Mouse (Mus musculus) heart, postnatal 14 days (tissue): ENCODE data around the gene 2810408A11Rik. TPM values are rescaled to one million over a fixed set of nuclear protein-coding genes. Genes with fewer than 3 reads are reported as not detected.

Experiments used
- DNase-seq, 2 experiments: peaks; one replicate each; pipeline ENCODE4 v3.0.0; 2021 to 2022
- intact Hi-C: fragments of 180-260 bp; cut with DNase I; formaldehyde crosslinking; loops from one replicate; pipeline ENCODE4 v1.15.1; 2025
- total RNA-seq, 2 experiments: library from RNA; stranded (reverse); gene quantifications; 2 replicates each; pipeline ENCODE4 v1.2.3; 2021

Gene 2810408A11Rik
- total RNA-seq, 2 experiments from 2014 or later, result 0.95 to 1.1 TPM

DNA sequence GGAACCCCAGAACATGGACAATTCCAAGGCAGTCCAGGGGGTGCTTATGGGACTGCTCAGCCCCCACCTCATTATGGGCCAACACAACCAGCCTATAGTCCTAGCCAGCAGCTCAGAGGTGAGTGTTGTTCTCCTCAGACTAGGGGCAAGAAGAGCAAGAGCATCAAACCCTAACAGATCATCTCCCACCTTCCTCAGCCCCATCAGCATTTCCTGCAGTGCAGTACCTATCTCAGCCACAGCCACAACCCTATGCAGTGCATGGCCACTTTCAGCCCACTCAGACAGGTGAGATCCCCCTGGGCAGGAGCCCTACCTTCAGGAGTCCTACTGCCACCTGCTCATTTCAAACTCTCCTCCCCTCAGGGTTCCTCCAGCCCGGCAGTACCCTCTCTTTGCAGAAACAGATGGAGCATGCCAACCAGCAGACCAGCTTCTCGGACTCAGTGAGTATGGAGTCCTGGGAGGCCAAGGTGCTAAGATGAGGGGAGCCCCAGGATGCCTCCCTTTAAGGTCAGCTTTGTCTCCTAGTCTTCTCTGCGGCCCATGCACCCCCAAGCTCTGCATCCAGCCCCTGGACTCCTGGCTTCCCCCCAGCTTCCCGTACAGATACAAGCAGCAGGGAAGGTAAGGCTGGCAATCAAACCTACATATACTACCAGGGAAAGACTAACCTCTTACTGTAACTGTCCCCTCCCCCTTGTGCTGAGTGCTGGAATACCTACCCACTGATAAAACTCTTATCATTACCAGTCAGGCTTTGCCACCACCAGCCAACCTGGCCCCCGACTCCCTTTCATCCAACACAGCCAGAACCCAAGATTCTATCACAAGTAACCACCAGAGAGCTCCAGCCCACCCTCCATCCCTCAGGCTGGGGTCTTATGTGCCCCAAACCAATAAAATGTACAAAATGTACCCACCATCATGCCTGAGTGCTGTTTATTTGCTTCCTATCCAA is 15.2 kb upstream of the 2810408A11Rik start:
- no peak for DNase-seq
- intact Hi-C loops, result loop anchor here (10.0 kb wide), 1 partner anchor 811 kb away; no protein-coding TSS in a partner anchor

DNA sequence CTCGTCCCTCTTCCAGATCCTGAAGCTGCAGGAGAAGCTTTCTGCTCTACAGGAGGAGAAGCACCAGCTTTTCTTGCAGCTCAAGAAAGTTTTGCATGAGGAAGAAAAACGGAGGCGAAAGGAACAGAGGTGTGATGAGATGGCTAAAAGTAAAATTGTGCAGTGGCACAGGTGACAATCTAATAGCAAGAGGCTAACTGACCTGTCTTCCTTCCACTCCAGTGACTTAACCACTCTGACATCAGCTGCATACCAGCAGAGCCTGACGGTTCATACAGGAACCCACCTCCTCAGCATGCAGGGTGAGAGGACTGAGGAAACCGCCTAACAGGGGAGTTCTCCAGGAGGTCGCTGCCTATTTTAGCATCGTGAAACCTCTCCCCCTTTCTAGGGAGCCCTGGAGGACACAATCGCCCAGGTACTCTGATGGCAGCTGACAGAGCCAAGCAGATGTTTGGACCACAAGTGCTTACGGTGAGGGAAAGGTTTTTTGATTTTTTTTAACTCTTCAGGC is 14.2 kb upstream of the 2810408A11Rik start:
- DNase-seq, result no peak
- intact Hi-C loops, result loop anchor here (10.0 kb wide), 1 partner anchor 810 kb away; no protein-coding TSS in a partner anchor

DNA sequence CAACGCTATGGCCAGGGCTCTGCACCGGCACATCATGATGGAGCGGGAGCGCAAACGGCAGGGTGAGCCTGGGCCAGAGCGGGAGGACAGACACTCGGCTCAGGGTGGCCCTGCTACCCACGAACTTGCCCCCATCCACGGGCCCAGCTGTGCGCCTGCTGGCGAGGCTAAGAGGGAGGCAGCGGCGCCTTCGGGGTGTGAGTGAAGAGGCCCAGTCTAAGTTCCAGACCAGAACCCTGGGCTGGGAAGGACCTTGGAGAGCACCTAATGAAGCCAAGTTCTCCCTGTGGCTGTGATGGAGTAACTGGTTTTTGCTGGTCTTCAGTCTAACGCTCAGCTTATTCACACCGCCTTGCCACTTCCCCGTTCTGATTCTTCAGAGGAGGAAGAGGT is 13.6 kb upstream of the 2810408A11Rik start:
- no peak for DNase-seq
- intact Hi-C loops, result loop anchor here (10.0 kb wide), 1 partner anchor 810 kb away; no protein-coding TSS in a partner anchor

DNA sequence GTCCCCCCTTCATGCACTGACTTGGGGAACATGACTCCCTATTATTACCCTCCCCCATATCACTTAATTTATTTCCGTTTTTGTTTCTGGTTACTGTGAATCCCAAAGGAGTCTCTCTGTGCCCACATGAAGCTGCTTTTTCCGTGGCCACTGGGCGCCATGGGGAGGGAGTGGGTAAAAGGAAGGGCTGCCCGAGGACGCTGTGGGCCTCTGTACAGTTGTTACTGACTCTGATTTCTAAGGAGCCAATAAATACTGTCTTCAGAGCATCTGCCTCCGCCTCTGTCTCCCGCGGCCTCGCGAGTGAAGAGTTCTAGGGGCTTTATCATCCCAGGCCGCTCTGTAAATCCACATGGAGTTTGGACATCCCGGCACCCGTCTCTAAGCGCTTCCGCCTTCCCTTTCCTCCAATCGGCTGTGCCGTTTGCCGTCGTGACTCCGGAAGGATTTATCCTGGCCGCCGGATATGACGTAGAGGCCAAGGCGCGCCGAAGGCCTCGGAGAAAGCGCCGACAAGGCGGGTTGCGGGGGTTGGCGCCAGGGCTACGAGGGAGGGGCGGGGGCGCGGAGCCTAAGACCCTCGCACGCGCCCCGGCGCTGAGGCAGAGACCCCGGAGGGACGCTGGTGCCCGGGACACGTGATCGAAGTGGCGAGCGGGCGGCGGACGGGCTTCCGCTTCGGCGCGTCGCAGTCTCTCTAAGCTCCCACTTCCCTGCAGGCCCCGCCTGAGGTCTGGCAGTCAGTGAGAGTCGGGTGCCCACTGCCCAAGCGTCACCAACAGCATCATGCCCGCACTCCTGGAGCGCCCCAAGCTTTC is 13.0 kb upstream of the 2810408A11Rik start, which contains the start of gene Gps2:
TSS of gene Gps2 (plus strand) at position 335 of the 818 bp plus-strand sequence.
- intact Hi-C loops, result loop anchor here (1.0 to 10.0 kb wide), 2 partner anchors 10 to 809 kb away; no protein-coding TSS in a partner anchor

DNA sequence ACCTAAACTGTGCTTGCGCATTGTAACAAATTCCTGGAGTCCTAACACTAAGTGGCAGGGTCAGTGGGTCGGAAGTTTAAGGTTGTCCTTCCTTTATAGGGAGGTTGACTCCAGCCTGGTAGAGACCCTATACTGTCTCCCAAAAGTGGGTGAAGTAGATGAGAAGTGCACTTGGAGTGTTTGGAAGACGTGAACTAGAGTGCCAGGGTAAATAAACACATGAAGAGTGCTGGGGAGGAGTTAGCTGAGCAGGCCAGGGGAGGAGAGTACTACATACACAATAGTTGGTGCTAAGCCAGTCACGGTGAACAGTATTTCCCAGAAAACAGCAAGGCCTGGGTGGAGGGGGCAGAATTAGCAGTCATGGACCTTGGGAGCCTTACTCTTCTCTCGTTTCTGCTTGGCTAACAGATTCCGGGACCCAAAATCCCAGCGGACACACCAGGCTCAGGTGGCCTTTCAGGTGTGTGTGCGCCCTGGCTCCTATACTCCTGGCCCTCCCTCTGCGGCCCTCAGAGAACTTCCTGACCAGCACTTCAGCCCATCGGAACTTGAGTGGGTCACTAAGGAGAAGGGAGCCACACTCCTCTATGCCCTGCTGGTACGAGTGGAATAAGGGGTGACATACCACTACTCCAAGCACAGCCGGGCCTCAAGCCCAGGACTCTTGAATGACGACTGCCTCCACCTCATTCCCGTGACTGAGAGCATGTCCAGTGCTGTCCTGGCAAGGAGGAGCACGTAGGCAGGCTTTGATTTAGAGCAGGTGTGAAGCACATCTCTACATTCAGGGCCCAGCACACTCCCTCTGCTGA is 12.1 kb upstream of the 2810408A11Rik start:
- no peak for DNase-seq
- intact Hi-C loops, result loop anchor here (1.0 to 10.0 kb wide), 2 partner anchors 10 to 808 kb away; no protein-coding TSS in a partner anchor

More for the DNA sequence above, 13.0 kb upstream of the 2810408A11Rik start, which contains the start of gene Gps2:
- peak; percentile 90 to 94 for DNase-seq

DNA sequence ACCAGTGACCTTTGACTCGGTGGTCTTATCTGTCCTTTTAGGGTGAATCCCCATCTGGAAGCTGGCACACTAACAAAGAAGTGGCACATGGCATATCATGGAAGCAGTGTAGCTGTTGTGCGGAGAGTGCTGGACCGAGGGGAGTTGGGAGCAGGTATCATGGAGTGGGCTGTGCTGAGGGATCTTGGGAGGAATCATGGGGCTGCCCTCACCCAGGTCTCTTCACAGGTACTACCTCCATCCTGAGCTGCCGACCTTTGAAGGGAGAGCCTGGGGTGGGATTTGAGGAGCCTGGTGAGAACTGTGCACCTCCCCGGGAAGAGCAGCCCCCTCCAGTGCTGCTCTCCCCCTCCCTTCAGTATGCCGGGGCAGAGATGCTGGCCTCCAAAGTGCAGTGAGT is 10.9 kb upstream of the 2810408A11Rik start:
- DNase-seq, result no peak
- intact Hi-C loops, result loop anchor here (10.0 kb wide), 1 partner anchor 807 kb away; no protein-coding TSS in a partner anchor

DNA sequence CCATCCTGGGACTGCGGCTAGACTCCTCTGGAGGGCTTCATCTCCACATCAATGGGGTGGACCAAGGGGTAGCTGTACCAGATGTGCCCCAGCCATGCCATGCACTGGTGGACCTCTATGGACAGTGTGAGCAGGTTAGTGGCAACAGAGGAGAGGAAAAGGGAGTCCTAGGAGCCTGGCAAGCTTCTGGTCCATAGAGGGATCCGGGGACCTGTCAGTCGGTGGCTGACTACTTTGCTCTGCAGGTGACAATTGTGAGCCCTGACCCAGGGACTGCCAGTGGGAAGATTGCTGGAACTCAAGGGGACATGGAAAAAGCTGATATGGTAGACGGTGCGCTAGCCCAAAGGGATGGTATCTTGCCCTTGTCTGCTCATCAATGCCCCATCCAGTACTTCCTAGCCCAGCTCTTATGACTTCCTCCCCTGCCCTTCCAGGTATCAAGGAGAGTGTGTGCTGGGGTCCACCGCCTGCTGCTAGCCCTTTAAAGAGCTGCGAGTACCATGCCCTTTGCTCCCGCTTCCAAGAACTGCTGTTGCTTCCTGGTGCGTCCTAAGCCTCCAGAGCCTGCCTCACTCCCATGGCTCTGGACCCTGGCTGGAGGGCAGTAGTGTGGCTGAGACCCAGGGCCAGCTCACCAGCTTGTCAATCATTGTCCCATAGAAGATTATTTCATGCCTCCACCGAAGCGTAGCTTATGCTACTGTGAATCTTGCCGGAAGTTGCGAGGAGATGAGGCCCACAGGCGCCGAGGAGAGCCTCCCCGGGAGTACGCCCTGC is 10.2 kb upstream of the 2810408A11Rik start:
- DNase-seq, result no peak
- intact Hi-C loops, result loop anchor here (10.0 kb wide), 1 partner anchor 806 kb away; no protein-coding TSS in a partner anchor

DNA sequence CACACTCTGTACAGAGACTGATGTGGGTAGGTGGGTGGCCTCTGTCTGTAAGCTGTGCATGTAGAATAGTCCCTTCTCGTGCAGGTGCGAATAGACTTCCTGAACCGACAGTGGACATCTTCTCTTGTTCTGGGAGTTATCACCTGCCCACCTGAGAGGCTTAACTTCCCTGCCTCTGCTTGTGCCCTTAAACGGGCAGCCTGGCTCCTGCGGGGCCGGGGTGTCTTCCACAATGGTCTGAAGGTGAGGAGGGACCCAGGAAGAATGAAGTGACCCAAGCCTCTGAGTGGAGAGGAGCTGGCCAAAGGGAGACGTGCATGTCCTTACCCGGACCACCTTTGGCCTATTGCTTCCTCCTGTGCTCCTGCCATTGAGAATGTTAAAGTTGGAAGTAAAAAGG is 9.4 kb upstream of the 2810408A11Rik start:
- intact Hi-C loops, result loop anchor here (10.0 kb wide), 1 partner anchor 805 kb away; no protein-coding TSS in a partner anchor
- DNase-seq, result no peak

DNA sequence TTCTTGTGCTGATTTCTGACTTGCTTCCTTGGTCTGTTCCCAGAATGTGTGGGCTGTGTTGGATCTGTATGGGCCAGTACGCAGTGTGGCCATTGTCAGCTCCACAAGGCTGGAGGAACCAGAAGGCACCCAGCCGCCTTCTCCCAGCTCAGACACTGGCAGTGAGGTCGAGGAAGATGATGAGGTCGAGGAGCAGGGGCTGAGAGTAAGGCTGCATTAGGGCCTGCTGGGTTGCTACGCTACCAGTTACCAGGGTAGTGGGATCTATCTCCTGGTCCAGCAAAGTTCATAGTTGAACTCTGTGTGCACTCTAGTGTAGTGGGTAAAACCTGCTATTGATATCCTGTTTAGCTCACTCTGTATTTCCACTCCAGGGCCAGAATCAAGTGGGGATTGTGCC is 8.4 kb upstream of the 2810408A11Rik start:
- intact Hi-C loops, result no loop called here
- DNase-seq, result no peak

DNA sequence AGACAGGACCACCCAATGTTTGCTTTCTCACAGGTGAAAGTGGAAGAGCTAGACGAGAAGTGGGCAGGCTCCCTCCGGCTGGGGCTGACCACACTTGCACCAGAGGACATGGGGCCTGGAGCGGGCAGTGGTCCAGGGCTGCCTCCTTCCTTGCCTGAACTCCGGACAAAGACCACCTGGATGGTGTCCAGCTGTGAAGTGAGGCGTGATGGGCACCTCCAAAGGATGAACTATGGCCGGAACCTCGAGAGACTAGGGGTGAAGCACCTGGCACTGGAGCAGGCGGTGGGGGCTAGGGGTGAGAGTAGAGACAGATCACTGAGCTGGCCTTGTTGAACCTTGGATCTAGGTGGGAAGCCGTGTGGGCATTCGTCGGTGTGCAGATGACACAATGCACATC is 7.9 kb upstream of the 2810408A11Rik start:
- no peak for DNase-seq
- intact Hi-C loops, result no loop called here

DNA sequence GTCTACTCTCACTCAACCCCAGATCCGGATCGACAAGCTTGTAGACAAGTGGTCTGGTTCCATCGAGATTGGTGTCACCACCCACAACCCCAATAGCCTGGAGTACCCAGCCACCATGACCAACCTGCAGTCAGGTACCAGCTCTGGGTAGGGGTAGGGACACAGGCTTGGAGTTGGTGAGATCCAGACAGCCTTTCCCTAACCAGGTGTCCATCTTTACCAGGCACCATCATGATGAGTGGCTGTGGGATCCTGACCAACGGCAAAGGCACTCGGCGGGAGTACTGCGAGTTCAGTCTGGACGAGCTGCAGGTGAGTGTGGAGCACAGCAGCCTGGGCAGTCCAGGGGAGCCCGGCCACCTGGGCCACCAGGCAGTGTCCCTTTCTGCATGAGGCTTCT is 3.5 kb upstream of the 2810408A11Rik start:
- intact Hi-C loops, result no loop called here
- DNase-seq, result no peak

DNA sequence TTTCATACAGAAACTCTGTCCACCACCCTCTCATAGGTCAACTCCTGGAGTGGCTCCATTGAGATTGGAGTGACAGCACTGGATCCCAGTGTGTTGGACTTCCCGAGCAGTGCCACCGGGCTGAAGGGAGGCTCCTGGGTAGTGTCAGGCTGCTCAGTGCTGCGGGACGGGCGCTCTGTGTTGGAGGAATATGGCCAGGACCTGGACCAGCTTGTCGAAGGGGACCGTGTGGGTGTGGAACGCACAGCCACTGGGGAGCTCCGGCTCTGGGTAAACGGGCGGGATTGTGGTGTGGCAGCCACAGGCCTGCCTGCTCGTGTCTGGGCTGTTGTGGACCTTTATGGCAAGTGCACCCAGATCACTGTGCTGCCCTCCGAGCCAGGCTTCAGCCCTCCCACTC is 2.2 kb upstream of the 2810408A11Rik start:
- no peak for DNase-seq
- intact Hi-C loops, result loop anchor here (1.0 kb wide), 1 partner anchor 10 kb away; the partner anchor contains the start of gene Gps2

DNA sequence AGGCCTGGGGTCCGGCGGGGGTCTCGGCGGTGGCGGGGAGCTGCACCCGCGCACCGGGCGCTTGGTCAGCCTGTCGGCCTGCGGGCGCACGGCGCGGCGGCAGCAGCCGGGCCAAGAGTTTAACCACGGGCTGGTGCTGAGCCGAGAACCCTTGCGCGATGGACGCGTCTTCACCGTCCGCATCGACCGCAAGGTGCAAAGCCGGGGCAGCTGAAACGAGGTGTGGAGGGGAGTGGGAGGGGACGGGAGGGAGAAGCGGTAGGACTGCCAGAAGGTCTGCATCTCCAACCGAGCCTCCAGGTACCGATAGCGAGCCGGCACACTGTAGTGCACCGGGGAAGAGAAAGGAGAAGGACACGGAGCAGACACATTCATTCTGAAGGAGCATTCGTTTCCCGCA is 1.2 kb upstream of the 2810408A11Rik start:
- no peak for DNase-seq
- intact Hi-C loops, result loop anchor here (2.0 kb wide), 1 partner anchor 63 kb away; the partner anchor contains the start of gene Tmem256

DNA sequence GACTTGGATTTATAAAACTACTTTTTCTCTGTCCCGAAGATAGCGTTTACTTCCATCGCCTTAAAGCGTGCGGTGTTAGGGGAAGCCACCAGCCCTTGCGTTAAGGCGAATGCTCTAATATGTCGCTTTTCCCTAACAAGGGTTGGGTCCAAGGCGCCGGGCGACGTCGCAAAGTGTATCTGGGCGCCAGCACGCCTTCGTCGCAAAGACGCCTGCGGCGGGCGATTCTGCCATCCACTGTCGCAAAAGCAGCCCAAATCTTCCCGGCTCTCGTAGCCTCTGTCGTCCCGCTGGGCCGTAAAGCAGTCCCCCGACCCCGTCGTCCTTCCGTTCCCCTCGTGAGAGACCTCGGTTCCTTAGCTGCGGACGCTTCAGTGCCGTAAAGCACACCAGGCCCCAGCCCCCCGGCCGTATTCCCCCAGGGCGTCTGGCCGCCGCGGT is 639 bp upstream of the 2810408A11Rik start:
- DNase-seq, result peak; percentile 91 to 92
- intact Hi-C loops, result loop anchor here (2.0 kb wide), 1 partner anchor 63 kb away; the partner anchor contains the start of gene Tmem256

DNA sequence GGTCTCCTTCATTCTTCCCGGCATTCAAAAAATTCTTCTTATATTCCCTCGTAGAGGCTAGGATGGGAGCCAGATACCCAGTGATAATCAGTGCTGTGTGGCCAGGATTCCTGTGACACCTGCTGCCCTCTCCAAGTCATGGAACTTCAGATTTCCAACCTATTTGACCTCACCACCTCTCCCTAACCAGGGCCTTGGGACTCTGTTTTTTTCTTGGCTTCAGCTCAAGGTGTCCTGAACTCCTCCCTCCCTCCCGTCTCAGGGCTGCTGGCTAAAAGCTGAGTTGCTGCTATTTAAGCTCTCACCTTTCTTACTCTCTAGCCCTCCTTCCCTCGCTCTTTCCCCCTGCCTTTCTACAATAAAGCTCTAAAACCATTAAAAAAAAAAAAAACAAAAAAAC is 917 bp downstream of the 2810408A11Rik start:
- intact Hi-C loops, result loop anchor here (2.0 kb wide), 1 partner anchor 61 kb away; the partner anchor contains the start of gene Tmem256
- DNase-seq, result no peak

DNA sequence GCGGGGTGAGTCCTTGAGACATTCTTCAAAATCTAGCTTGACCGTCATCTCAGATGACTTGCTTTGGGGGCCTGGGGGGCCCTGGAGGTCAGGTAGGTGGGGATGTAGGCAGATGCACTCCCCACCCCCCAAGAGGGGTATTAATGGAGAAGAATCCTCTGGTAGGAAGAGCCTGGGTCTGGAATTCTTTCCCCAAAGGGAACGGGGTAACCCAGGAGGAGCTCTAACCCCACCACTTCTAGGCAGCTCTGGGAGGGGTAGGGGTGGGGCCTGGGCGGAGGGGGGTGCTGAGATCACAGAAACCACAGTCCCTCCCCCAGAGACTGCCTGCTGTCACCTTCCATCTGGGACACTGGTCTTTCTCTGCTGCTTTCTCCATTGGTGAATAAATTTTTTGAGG is 5.5 kb downstream of the 2810408A11Rik start, which contains the start of gene Acap1:
TSS of gene Acap1 (minus strand) at position 249 of the 400 bp plus-strand sequence.
- intact Hi-C loops, result no loop called here
- peak in 1 of 2 experiments; percentile 1 for DNase-seq

DNA sequence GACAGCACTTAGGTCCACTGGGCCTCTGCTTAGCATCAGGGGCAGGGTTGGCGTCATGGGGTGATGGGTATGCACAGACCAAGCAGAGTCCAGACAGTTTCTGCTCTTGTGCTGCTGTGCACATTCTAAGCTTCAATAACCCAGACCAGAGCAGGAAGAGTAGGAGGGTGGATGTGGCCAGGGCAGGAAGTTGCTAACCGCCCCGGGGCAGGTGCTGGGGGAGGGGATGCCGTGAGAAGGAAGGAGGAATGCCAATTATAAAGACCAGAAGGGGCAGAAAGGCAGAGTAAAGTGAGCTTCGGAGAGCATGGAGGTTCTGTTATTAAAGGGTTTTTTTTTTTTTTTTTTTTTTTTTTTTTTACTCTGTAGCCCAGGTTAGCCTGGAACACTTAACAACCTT is 6.1 kb downstream of the 2810408A11Rik start:
- intact Hi-C loops, result no loop called here
- peak in 1 of 2 experiments; percentile 9 for DNase-seq

DNA sequence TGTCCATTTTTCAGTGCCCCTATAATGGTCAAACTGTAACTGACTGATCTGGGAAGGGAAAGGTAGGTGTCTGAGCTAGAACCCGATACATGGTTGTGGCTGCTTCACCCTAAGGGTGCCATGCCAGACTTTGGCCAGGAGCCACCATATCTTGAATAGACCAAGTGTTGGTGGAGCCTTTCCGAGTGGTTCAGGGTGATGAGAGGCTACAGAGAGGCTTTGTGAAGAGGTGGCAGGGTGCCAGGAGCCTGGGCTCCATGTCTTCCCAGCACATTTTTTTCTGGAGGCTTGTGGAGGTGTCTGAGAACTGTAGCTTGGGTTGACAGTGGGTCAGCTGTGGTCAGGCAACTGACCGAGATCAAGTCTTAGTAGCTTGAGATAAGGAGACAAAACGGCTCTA is 9.3 kb downstream of the 2810408A11Rik start:
- DNase-seq, result peak in 1 of 2 experiments; percentile 20
- intact Hi-C loops, result no loop called here
